Mouse (Mus musculus) E14TG2a.4 (cell line): ENCODE measurements around the gene Myo16.

ENCODE experiments used
- H3K27me3 ChIP-seq: 2 replicates; pipeline ENCODE4 v1.6.1; 2014; ENCODE audit warnings: low read length, control low read depth; ENCODE audit not compliant: insufficient read depth
- H3K36me3 ChIP-seq: 2 replicates; pipeline ENCODE4 v1.6.1; 2014; ENCODE audit warnings: low read length, control low read depth; ENCODE audit not compliant: insufficient read depth
- H3K4me1 ChIP-seq: replicated peaks from 2 replicates; pipeline ENCODE4 v1.6.1; 2014; ENCODE audit warnings: low read depth, low read length, control low read depth
- H3K4me3 ChIP-seq: replicated peaks from 2 replicates; pipeline ENCODE4 v1.5.1; 2014; ENCODE audit warnings: mild to moderate bottlenecking, low read length
- H3K9me3 ChIP-seq: 2 replicates; pipeline ENCODE4 v1.6.1; 2014; ENCODE audit warnings: low read length, control low read depth
- CTCF ChIP-seq: conservative IDR thresholded peaks from 2 replicates; pipeline ENCODE4 v1.5.1; 2014; ENCODE audit warnings: low read length
- NANOG ChIP-seq: IDR thresholded peaks from 2 replicates; pipeline ENCODE4 v1.6.1; 2014; ENCODE audit warnings: borderline replicate concordance, low read length, mixed read lengths
- POU5F1 ChIP-seq: IDR thresholded peaks from 2 replicates; pipeline ENCODE4 v1.6.1; 2014; ENCODE audit warnings: low read length, borderline replicate concordance

The Myo16 gene

DNA sequence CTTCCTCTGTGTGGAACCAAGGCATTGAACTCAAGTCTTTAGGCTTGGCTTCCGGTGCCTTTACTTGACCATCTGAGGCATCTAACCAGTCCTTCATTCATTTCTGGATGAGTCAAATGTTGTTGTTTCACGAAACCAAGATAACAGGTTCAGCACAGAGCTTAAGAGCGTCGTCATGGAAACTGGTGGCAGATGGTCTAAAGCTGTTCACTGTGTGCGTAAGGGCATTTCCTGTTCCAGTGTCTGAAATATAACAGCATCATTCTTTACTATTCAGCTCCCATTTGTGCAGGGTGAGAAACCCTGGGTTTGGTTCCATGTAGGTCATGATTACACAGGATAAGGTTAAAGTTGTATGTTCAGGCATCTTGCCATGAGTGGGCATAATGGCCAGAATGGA, 372.9 kb downstream of the Myo16 start:
- Histone ChIP-seq H3K4me1 (peaks cover 5% of the 10 kb centered on the region), H3K36me3 (no peaks in the 10 kb centered on the region), H3K4me3 (no peak overlapping the region), H3K27me3 (no peaks in the 10 kb centered on the region), H3K9me3 (no peaks in the 10 kb centered on the region)
- TF ChIP-seq NANOG: no peak
- no peak for TF ChIP-seq CTCF
- no peak for TF ChIP-seq POU5F1

DNA sequence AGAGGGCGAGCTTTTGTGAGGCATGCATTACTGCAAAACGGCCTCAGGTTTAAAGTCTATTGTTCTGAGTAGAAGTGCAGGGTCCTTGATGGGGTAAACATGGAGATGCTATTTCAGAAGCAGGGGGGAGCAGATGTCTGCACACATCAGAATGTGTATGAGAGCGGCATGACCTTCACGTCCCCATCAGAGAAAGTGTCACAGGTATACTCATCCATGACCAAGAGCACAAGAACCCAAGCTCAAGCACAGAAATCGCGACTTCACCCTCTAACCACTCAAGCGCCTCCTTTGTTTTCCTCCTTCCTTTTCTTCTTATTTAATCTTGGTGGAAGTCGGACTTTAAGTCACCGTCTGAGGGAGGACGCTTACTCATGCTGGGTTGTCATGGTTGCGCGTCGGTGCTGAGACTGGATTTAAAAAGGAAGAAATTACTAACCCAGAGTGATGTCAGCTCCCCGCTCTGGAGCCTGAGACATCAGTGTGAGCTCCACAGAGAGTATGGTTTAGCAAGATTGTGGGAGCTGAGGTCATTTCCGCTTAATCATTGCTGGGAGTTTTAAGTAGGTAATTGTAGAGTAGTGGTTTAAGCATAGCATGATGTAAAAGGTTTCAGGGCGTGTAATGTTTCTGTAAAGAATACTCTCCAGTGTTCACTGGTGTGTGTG, 381.0 kb downstream of the Myo16 start:
- Histone ChIP-seq H3K27me3 (no peaks in the 10 kb centered on the region), H3K4me1 (no peaks in the 10 kb centered on the region), H3K4me3 (no peak overlapping the region), H3K36me3 (no peaks in the 10 kb centered on the region), H3K9me3 (no peaks in the 10 kb centered on the region)
- TF ChIP-seq NANOG: no peak
- TF ChIP-seq POU5F1: no peak
- TF ChIP-seq CTCF: no peak

DNA sequence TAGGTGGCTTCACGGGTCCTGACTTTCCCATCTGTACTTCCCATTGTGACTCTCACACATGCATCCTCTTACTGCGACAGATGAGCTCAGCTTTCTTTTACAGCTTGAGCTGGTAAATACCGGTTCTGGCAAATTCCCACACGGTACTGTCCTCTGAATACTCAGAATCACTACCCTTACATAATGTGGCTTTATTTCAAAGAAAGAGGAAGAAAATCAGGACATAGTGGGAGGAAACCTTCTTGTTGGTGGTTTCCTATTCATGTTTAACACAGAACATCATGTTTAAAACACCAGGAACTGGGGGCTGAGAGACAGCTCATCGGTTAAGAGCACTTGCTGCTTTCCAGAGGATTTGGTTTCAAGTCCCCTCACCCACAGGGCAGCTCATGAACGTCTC, 384.6 kb downstream of the Myo16 start:
- 0 out of 2 replicates have a peak, but pooled peaks cover 3% of the 10 kb centered on the region for H3K4me1 ChIP-seq
- no peaks in the 10 kb centered on the region for H3K27me3 ChIP-seq
- H3K9me3 ChIP-seq: no peaks in the 10 kb centered on the region
- TF ChIP-seq CTCF (no peak), POU5F1 (no peak), NANOG (no peak)
- no peak overlapping the region for H3K4me3 ChIP-seq
- no peaks in the 10 kb centered on the region for H3K36me3 ChIP-seq

DNA sequence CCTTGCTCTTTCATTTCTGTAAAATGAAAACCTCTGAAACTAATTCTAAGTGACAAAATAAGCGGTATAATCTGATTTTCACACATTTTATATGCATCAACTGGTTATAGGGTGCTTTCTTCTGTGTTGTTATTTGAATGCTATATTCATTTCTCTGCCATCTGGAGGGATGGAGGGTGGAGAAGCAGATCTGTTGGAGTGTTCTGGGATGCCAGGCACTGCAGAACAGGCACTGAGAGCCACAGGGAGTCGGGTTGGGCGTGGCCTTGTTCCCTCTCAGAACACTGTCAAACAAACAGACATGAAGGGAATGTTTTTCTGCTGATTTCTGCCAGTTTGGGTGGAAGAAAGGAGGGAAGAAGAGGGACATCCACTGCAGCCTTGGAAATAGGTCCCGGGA, 386.0 kb downstream of the Myo16 start:
- Histone ChIP-seq H3K4me1 (0 out of 2 replicates have a peak, but pooled peaks cover 3% of the 10 kb centered on the region), H3K9me3 (peaks cover 12% of the 10 kb centered on the region), H3K4me3 (no peak overlapping the region), H3K27me3 (no peaks in the 10 kb centered on the region), H3K36me3 (no peaks in the 10 kb centered on the region)
- TF ChIP-seq POU5F1 (no peak), NANOG (no peak), CTCF (no peak)

DNA sequence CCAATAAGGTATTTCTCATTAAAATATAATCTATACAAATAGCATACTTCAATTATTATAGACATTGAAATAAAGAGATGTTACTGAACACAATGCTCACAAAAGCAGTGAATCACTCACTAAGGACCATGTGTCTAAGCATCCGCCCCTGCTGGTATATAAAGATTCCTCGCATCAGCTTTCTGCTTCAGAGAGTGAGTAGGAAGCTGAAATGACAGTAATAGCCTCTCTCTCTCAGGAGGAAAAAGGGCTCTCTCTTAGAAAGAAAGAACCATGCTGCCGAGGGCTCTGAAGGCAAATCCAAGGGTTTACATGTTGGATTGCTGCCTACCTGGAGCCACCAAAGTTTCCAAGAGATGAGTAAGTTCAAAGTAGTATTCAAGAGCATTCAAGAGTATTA, 392.2 kb downstream of the Myo16 start:
- H3K4me3 ChIP-seq: no peak overlapping the region
- peaks cover 12% of the 10 kb centered on the region for H3K9me3 ChIP-seq
- H3K36me3 ChIP-seq: no peaks in the 10 kb centered on the region
- H3K4me1 ChIP-seq: 0 out of 2 replicates have a peak, but pooled peaks cover 2% of the 10 kb centered on the region
- H3K27me3 ChIP-seq: peaks cover 5% of the 10 kb centered on the region; the same call in 1 of the 2 replicates
- TF ChIP-seq NANOG (no peak), CTCF (no peak), POU5F1 (no peak)

DNA sequence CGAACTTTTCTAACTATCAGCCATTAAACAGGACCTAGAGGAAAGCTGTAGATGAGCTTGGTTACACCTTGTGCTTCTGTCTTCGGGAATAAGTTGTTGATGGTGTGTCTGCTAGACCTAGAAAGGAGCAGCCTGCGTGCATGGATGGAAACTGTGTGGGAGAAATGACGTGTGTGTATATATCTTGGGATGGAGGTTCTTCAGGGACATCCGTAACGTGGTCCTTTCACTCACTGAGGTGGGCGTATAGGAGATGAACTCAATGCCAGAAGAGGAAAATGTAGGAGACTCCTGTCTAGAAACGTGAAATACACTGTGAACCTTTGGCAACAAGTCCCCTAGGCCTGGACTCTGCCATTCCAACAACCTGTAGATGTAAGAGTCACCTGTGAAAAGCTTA, 392.8 kb downstream of the Myo16 start:
- no peaks in the 10 kb centered on the region for H3K4me1 ChIP-seq

DNA sequence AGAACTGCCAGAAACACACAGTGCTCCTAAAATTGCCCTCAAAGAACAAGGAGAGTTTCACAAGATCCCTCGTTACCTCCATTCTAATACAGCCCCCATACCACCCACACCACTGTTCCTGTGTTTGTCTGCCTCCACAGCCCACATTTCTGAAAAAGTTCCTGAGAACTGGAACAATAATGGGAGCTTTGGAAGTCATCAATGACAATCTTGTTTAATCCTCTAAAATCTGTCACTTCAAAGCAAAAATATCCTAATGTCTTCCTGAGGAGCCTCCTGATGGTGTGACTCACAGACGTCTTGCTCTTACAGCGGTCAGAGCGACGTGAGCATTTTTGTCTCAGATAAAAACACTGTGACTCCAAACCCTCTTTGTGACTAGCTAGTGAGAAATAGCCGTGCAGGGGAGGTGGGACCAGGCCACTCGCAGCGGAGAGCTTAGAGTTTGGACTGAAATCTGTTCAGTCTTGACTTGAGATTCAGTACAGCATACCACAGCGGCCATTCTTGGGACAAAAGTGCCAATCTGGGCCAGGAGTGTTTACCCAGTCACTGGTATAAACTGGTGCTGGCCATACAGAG, 394.4 kb downstream of the Myo16 start:
- H3K27me3 ChIP-seq: peaks cover 5% of the 10 kb centered on the region; the same call in 1 of the 2 replicates
- H3K4me3 ChIP-seq: no peak overlapping the region
- TF ChIP-seq POU5F1 (no peak), CTCF (no peak), NANOG (no peak)
- H3K36me3 ChIP-seq: no peaks in the 10 kb centered on the region
- peaks cover 12% of the 10 kb centered on the region for H3K9me3 ChIP-seq
- H3K4me1 ChIP-seq: no peaks in the 10 kb centered on the region

More for the DNA sequence above, 392.8 kb downstream of the Myo16 start:
- Histone ChIP-seq H3K9me3 (peaks cover 12% of the 10 kb centered on the region), H3K27me3 (peaks cover 5% of the 10 kb centered on the region; the same call in 1 of the 2 replicates), H3K36me3 (no peaks in the 10 kb centered on the region), H3K4me3 (no peak overlapping the region)
- TF ChIP-seq NANOG: no peak
- TF ChIP-seq CTCF: no peak
- no peak for TF ChIP-seq POU5F1

DNA sequence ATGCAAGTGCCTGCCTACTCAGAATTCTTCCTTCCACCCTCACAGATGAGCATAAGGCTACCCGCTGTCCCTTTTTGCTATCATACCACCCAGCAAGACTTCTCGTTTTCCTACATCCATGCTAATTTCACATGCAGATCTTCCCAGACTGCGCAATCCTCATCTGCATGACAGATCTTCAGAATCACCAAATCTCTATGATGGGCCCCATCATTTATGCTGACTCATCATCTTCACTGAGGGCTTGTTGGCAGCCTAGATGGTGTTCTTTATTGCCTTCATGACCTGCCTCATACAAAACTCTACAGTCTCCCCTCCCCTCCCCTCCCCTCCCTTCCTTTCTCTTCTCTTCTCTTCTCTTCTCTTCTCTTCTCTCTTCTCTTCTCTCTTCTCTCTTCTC, 395.7 kb downstream of the Myo16 start:
- Histone ChIP-seq H3K4me3 (no peak overlapping the region), H3K9me3 (peaks cover 2% of the 10 kb centered on the region), H3K36me3 (no peaks in the 10 kb centered on the region), H3K27me3 (peaks cover 7% of the 10 kb centered on the region; the same call in 1 of the 2 replicates), H3K4me1 (no peaks in the 10 kb centered on the region)
- TF ChIP-seq CTCF: no peak
- TF ChIP-seq POU5F1: no peak
- TF ChIP-seq NANOG: no peak

DNA sequence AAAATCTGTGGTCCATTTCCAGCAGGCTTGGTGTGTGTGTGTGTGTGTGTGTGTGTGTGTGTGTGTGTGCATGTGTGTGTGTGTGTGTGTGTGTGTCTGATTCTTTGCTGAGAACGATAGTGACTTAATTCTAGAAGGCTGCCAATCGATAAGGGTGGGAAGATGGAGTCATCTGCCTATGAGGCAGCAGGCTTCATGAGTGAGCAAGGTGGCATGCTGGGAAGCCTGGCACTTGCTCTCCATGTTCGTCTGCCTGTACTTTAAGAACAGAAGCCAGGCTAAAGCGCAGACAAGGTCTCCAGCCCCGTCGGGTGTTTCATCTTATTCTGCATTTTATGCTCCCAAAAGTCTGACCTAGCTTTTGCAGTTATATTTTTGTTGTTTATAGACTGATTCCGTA, 404.2 kb downstream of the Myo16 start:
- Histone ChIP-seq H3K27me3 (peaks cover 2% of the 10 kb centered on the region; the same call in 1 of the 2 replicates), H3K9me3 (no peaks in the 10 kb centered on the region), H3K4me3 (no peak overlapping the region), H3K4me1 (no peaks in the 10 kb centered on the region), H3K36me3 (no peaks in the 10 kb centered on the region)
- TF ChIP-seq NANOG: no peak
- no peak for TF ChIP-seq CTCF
- TF ChIP-seq POU5F1: no peak
